Mouse (Mus musculus) erythroblast, embryonic 14.5 days (primary cell): ENCODE data around the gene Cyp51. TPM values are rescaled to one million over a fixed set of nuclear protein-coding genes. Genes with fewer than 3 reads are reported as not detected.

ENCODE experiments used
- H3K27me3 ChIP-seq: 2 replicates; pipeline ENCODE4 v1.6.1; 2012; ENCODE audit warnings: inconsistent platforms; ENCODE audit not compliant: control insufficient read depth
- H3K36me3 ChIP-seq: 2 replicates; pipeline ENCODE4 v1.6.1; 2012; ENCODE audit warnings: mild to moderate bottlenecking, inconsistent platforms; ENCODE audit not compliant: control insufficient read depth
- H3K4me1 ChIP-seq: 2 replicates; pipeline ENCODE4 v1.6.1; 2012; ENCODE audit warnings: inconsistent platforms; ENCODE audit not compliant: control insufficient read depth
- H3K4me3 ChIP-seq: replicated peaks from 2 replicates; pipeline ENCODE3; 2012; ENCODE audit warnings: moderate library complexity, mild to moderate bottlenecking, inconsistent platforms
- H3K9me3 ChIP-seq: 2 replicates; pipeline ENCODE4 v1.6.1; 2012; ENCODE audit warnings: low read length, inconsistent platforms, mixed read lengths; ENCODE audit not compliant: control insufficient read depth
- GATA1 ChIP-seq: IDR thresholded peaks from 2 replicates; pipeline ENCODE4 v1.6.1; 2012; ENCODE audit warnings: low read length, inconsistent platforms, mixed read lengths
- TAL1 ChIP-seq: IDR thresholded peaks from 3 replicates; pipeline ENCODE4 v1.6.1; 2012; ENCODE audit warnings: low read length, inconsistent platforms, mixed read lengths
- polyA plus RNA-seq: library from polyadenylated mRNA; stranded (reverse); fragments of >175 nt; gene quantifications from 2 replicates; pipeline ENCODE4 v1.2.3, GENCODE M21; 2012

Cyp51 gene
- polyA plus RNA-seq, 1 experiment, result 0.39 TPM

GRCm38 (mm10) chr5:4086309-4086708, 18.2 kb downstream of the Cyp51 start:
- no peak for TF ChIP-seq TAL1
- TF ChIP-seq GATA1, result no peak
- H3K36me3 ChIP-seq, result peaks cover 50% of the 10 kb centered on the region

GRCm38 (mm10) chr5:4084948-4085347, 19.6 kb downstream of the Cyp51 start:
- H3K36me3 ChIP-seq, result peaks cover 48% of the 10 kb centered on the region

More at GRCm38 (mm10) chr5:4086309-4086708, 18.2 kb downstream of the Cyp51 start:
- Histone ChIP-seq H3K4me3 (no peak overlapping the region), H3K27me3 (no peaks in the 10 kb centered on the region), H3K9me3 (no peaks in the 10 kb centered on the region), H3K4me1 (no peaks in the 10 kb centered on the region)

GRCm38 (mm10) chr5:4081513-4081912, 23.0 kb downstream of the Cyp51 start:
- TF ChIP-seq GATA1 (no peak), TAL1 (no peak)
- Histone ChIP-seq H3K27me3 (no peaks in the 10 kb centered on the region), H3K4me3 (no peak overlapping the region), H3K4me1 (no peaks in the 10 kb centered on the region), H3K36me3 (peaks cover 50% of the 10 kb centered on the region), H3K9me3 (no peaks in the 10 kb centered on the region)

More at GRCm38 (mm10) chr5:4084948-4085347, 19.6 kb downstream of the Cyp51 start:
- Histone ChIP-seq H3K27me3 (no peaks in the 10 kb centered on the region), H3K4me1 (no peaks in the 10 kb centered on the region), H3K9me3 (no peaks in the 10 kb centered on the region), H3K4me3 (no peak overlapping the region)
- no peak for TF ChIP-seq GATA1
- no peak for TF ChIP-seq TAL1

DNA sequence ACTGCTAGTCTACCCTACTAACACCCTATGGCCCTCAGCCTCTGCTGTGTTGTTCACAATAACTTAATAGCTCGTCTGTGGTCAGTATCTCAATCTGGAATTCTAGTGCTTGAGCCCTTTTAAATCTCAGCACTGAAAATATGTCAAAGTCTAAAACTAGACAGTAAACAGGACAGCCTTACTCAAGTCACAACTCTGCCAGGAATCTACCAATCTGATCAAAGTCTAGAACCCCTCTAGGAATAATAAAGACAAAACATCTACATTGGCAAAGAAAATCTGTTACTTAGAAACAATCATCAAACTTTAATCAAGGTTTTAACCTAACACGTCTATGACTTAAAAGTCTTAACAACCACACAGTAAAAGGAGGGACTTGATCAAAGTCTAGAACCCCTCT, 23.7 kb downstream of the Cyp51 start:
- H3K4me1 ChIP-seq, result no peaks in the 10 kb centered on the region
- no peak for TF ChIP-seq TAL1
- TF ChIP-seq GATA1, result no peak
- no peaks in the 10 kb centered on the region for H3K27me3 ChIP-seq
- no peaks in the 10 kb centered on the region for H3K9me3 ChIP-seq
- peaks cover 46% of the 10 kb centered on the region for H3K36me3 ChIP-seq
- H3K4me3 ChIP-seq, result no peak overlapping the region

- Histone ChIP-seq H3K9me3 (no peaks in the 10 kb centered on the region), H3K27me3 (no peaks in the 10 kb centered on the region), H3K4me3 (no peak overlapping the region), H3K36me3 (peaks cover 40% of the 10 kb centered on the region), H3K4me1 (no peaks in the 10 kb centered on the region)
- no peak for TF ChIP-seq GATA1
- no peak for TF ChIP-seq TAL1
Measured at GRCm38 (mm10) chr5:4079086-4079485, 25.5 kb downstream of the Cyp51 start.

DNA sequence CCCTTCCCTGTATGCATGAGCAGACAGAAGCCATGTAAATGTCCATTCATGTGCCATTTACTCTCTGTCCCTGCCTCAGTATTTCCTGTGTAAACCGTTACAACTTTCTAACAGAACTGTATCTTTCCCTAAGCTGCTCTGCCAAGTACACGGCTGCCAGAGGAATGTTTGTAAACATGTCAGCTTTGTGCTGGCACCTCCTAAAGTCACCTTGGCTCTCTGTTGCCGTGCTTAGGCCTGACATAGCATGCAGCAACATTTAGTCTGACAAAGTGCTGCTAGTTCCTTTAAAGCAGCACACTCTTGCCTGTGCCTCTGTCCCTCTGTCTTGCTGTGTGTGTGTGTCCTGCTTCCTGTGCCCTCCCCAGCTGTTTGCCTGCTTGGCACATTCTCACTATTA, 37.3 kb downstream of the Cyp51 start:
- Histone ChIP-seq H3K36me3 (peaks cover 46% of the 10 kb centered on the region), H3K4me1 (no peaks in the 10 kb centered on the region), H3K9me3 (no peaks in the 10 kb centered on the region), H3K4me3 (no peak overlapping the region), H3K27me3 (no peaks in the 10 kb centered on the region)
- TF ChIP-seq TAL1, result no peak
- no peak for TF ChIP-seq GATA1

GRCm38 (mm10) chr5:4066476-4067115, 38.0 kb downstream of the Cyp51 start:
- Histone ChIP-seq H3K27me3 (no peaks in the 10 kb centered on the region), H3K9me3 (no peaks in the 10 kb centered on the region), H3K4me3 (no peak overlapping the region), H3K36me3 (peaks cover 49% of the 10 kb centered on the region), H3K4me1 (no peaks in the 10 kb centered on the region)
- no peak for TF ChIP-seq TAL1
- TF ChIP-seq GATA1, result no peak

- Histone ChIP-seq H3K9me3 (no peaks in the 10 kb centered on the region), H3K4me3 (no peak overlapping the region), H3K27me3 (no peaks in the 10 kb centered on the region), H3K36me3 (peaks cover 50% of the 10 kb centered on the region), H3K4me1 (no peaks in the 10 kb centered on the region)
- TF ChIP-seq GATA1, result no peak
- TF ChIP-seq TAL1, result no peak
Measured at GRCm38 (mm10) chr5:4060313-4060712, 44.2 kb downstream of the Cyp51 start.

GRCm38 (mm10) chr5:4040922-4041321, 63.6 kb downstream of the Cyp51 start:
- Histone ChIP-seq H3K27me3 (no peaks in the 10 kb centered on the region), H3K9me3 (no peaks in the 10 kb centered on the region), H3K4me1 (no peaks in the 10 kb centered on the region), H3K36me3 (peaks cover 29% of the 10 kb centered on the region), H3K4me3 (no peak overlapping the region)
- TF ChIP-seq TAL1 (no peak), GATA1 (no peak)

- Histone ChIP-seq H3K27me3 (no peaks in the 10 kb centered on the region), H3K4me3 (no peak overlapping the region)
- TF ChIP-seq GATA1, result no peak
- TF ChIP-seq TAL1, result no peak
Measured at GRCm38 (mm10) chr5:4040372-4040771, 64.2 kb downstream of the Cyp51 start.

More at GRCm38 (mm10) chr5:4040372-4040771, 64.2 kb downstream of the Cyp51 start:
- Histone ChIP-seq H3K9me3 (no peaks in the 10 kb centered on the region), H3K36me3 (peaks cover 32% of the 10 kb centered on the region), H3K4me1 (no peaks in the 10 kb centered on the region)
